Mouse (Mus musculus): ENCODE measurements at regions not wholly inside any gene's neighbourhood (a gene's known extent, or its start where the extent isn't known, plus 50 kb on each side); places are given as distances from the start of the nearest gene placed in this dataset.

DNA sequence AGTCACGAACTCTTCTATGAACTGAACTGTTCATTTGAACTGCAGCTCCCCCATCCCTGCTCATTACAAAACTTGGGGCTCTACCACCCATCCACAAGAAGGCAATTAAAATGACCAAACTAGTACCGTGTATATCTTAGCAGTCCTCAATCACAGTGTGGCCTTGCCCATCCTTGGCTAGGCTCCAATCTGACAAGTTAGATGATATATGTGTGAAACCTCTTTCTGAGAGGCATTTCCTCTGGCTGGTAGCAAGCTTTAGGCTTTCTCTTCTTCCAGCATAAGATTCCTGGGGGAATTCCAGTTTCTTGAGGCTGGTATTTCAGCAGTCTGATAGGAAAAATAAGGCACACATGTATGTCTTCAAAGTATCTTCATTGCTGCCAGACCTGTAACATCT is 88.8 kb upstream of the Hnrnpa3 start:
- no peak for DNase-seq
- Histone ChIP-seq H3K4me3 (ENCODE audit: control insufficient read depth, insufficient read depth, low read length) (no peak overlapping the region), H3K36me3 (ENCODE audit: control insufficient read depth, insufficient read depth, low read length) (no peaks in the 10 kb centered on the region), H3K4me1 (replicated peaks; ENCODE audit: control insufficient read depth, insufficient read depth, low read length) (no peaks in the 10 kb centered on the region), H3K27ac (ENCODE audit: control insufficient read depth, insufficient read depth, low read length) (no peak overlapping the region), H3K27me3 (ENCODE audit: control insufficient read depth, insufficient read depth, low read length) (no peaks in the 10 kb centered on the region)
- no peak for TF ChIP-seq CTCF (IDR thresholded peaks at IDR 0.05; ENCODE audit: borderline replicate concordance, control insufficient read depth, extremely low read depth, insufficient read depth, low read length, poor library complexity)
- TF ChIP-seq POLR2A (IDR thresholded peaks at IDR 0.05; ENCODE audit: control insufficient read depth, extremely low read depth, insufficient read depth, low read length, poor library complexity): no peak
- WGBS: 66% methylated on average over 2 of the region's 2 CpGs

DNA sequence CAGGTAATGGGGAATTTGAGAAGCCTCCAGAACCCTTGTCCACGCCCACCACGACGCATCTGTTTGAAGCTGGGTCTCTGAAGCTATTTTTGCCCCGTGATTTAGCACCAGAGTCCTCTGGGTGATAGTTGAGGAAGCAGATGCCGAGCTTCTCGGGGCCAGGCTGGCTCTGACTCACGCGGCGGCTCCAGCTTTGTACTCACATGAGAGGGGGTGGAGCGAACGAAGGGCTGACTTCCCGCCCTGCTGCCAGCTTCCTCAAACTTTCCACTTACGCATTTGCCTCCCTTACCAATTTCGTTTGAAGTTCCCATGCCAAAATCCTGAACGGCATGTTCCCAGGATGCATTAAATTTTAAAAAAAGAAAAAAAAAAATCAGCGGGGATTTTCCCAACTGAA is 74.1 kb upstream of the Hnrnpa3 start:
- TF ChIP-seq CTCF (IDR thresholded peaks at IDR 0.05; ENCODE audit: borderline replicate concordance, control insufficient read depth, extremely low read depth, insufficient read depth, low read length, poor library complexity): no peak
- TF ChIP-seq POLR2A (IDR thresholded peaks at IDR 0.05; ENCODE audit: control insufficient read depth, extremely low read depth, insufficient read depth, low read length, poor library complexity): no peak

DNA sequence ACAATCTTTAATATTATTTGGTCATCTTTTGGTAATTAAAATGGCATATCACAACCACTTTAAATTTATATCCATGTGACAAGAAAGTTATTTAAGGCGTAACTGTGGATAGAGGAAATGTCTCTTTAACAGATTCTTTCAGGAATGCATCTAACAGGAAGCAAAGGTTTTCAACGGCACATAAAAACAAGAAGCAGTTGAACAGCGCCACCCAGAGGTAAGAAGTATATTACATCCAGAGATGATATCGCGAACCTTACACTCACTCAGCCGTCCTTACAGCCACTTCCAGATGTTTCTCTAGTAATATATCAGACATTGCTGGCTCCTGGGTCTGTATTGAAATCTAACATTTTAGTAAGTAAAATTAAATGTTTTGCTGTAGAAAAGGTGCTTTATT is 70.5 kb upstream of the Hnrnpa3 start:
- H3K27me3 ChIP-seq (ENCODE audit: control insufficient read depth, insufficient read depth, low read length): no peaks in the 10 kb centered on the region
- peaks cover 6% of the 10 kb centered on the region for H3K4me1 ChIP-seq (replicated peaks; ENCODE audit: control insufficient read depth, insufficient read depth, low read length)
- 1% methylated on average over 6 of the region's 6 CpGs for WGBS
- TF ChIP-seq CTCF (IDR thresholded peaks at IDR 0.05; ENCODE audit: borderline replicate concordance, control insufficient read depth, extremely low read depth, insufficient read depth, low read length, poor library complexity) (no peak), POLR2A (IDR thresholded peaks at IDR 0.05; ENCODE audit: control insufficient read depth, extremely low read depth, insufficient read depth, low read length, poor library complexity) (no peak)
- no peak overlapping the region for H3K27ac ChIP-seq (ENCODE audit: control insufficient read depth, insufficient read depth, low read length)
- DNase-seq: peak; percentile 72
- no peaks in the 10 kb centered on the region for H3K36me3 ChIP-seq (ENCODE audit: control insufficient read depth, insufficient read depth, low read length)
- H3K4me3 ChIP-seq (ENCODE audit: control insufficient read depth, insufficient read depth, low read length): no peak overlapping the region

More for the DNA sequence above, 74.1 kb upstream of the Hnrnpa3 start:
- Histone ChIP-seq H3K36me3 (ENCODE audit: control insufficient read depth, insufficient read depth, low read length) (no peaks in the 10 kb centered on the region), H3K4me3 (ENCODE audit: control insufficient read depth, insufficient read depth, low read length) (peak overlapping the region; percentile 28), H3K27ac (ENCODE audit: control insufficient read depth, insufficient read depth, low read length) (no peak overlapping the region), H3K27me3 (ENCODE audit: control insufficient read depth, insufficient read depth, low read length) (no peaks in the 10 kb centered on the region), H3K4me1 (replicated peaks; ENCODE audit: control insufficient read depth, insufficient read depth, low read length) (peaks cover 4% of the 10 kb centered on the region)
- DNase-seq: peak; percentile 80
- WGBS: under 1% methylated on average over 16 of the region's 16 CpGs

DNA sequence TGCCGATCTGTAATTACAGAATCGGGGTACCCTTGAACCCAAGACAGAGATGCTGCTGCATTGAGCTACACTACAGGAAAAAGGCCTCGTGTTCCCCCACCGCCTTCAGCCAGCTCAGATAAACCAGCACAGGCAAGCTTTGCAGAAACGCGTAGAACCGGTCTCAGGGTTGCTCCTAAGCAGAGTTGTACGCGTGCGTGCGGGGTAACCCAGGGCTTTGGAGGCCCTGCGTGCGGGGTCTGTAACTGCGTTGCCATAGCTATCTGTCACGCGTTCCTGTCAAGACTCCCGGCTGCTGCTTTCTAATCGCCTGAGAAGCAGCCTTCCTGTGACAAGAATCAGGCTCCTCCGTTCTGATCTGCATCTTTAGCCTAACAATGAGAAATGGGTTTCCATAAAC is 69.6 kb upstream of the Hnrnpa3 start:
- Histone ChIP-seq H3K27ac (ENCODE audit: control insufficient read depth, insufficient read depth, low read length) (no peak overlapping the region), H3K27me3 (ENCODE audit: control insufficient read depth, insufficient read depth, low read length) (no peaks in the 10 kb centered on the region), H3K4me3 (ENCODE audit: control insufficient read depth, insufficient read depth, low read length) (no peak overlapping the region), H3K36me3 (ENCODE audit: control insufficient read depth, insufficient read depth, low read length) (no peaks in the 10 kb centered on the region), H3K4me1 (replicated peaks; ENCODE audit: control insufficient read depth, insufficient read depth, low read length) (peaks cover 6% of the 10 kb centered on the region)
- DNase-seq: peak; percentile 30
- WGBS: 15% methylated on average over 19 of the region's 19 CpGs
- no peak for TF ChIP-seq CTCF (IDR thresholded peaks at IDR 0.05; ENCODE audit: borderline replicate concordance, control insufficient read depth, extremely low read depth, insufficient read depth, low read length, poor library complexity)
- TF ChIP-seq POLR2A (IDR thresholded peaks at IDR 0.05; ENCODE audit: control insufficient read depth, extremely low read depth, insufficient read depth, low read length, poor library complexity): no peak

DNA sequence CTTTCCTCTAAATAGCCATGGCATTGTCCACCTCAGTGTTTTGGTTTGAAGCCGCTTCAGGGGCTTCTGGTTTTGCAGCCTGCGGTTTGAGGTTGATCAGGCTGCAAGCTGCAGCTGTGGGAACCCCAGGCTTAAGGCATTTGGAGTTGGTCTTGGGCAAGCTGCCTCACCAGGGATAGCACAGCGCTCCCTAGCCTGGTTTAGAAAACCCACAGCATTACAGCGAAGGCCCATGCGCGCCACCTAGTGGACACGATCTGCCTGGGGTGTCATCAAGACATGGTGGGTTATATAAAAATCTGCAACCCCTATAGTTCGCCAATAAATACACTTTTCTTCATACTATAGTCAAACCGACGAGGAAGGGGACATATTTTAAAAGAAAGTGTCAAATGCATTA is 68.9 kb upstream of the Hnrnpa3 start:
- 4% methylated on average over 10 of the region's 10 CpGs for WGBS
- Histone ChIP-seq H3K4me1 (replicated peaks; ENCODE audit: control insufficient read depth, insufficient read depth, low read length) (peaks cover 6% of the 10 kb centered on the region), H3K27me3 (ENCODE audit: control insufficient read depth, insufficient read depth, low read length) (no peaks in the 10 kb centered on the region), H3K4me3 (ENCODE audit: control insufficient read depth, insufficient read depth, low read length) (no peak overlapping the region), H3K36me3 (ENCODE audit: control insufficient read depth, insufficient read depth, low read length) (no peaks in the 10 kb centered on the region), H3K27ac (ENCODE audit: control insufficient read depth, insufficient read depth, low read length) (no peak overlapping the region)
- DNase-seq: peak; percentile 90
- no peak for TF ChIP-seq POLR2A (IDR thresholded peaks at IDR 0.05; ENCODE audit: control insufficient read depth, extremely low read depth, insufficient read depth, low read length, poor library complexity)
- TF ChIP-seq CTCF (IDR thresholded peaks at IDR 0.05; ENCODE audit: borderline replicate concordance, control insufficient read depth, extremely low read depth, insufficient read depth, low read length, poor library complexity): peak; percentile 86

DNA sequence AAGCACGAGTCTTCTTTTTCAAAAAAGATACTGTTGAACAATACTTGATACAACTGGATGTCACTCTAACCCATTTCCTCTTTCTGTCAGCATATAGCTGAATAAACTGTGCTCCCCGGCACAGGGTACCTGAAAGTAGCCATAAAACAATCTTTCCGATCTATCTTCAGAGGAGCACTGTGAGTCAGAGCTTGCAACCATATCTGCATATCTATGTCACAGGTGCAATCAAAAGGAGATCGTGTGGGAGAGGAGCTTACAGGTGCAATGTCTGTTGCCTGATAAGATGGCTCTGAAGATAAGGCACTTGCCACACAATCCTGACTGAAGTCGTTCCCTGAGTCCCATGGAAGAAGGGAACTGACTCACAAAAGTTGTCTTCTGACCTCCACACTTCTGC is 58.5 kb upstream of the Hnrnpa3 start:
- DNase-seq: peak; percentile 26
- WGBS: 8% methylated on average over 5 of the region's 5 CpGs
- no peak overlapping the region for H3K4me3 ChIP-seq (ENCODE audit: control insufficient read depth, insufficient read depth, low read length)
- peaks cover 26% of the 10 kb centered on the region for H3K4me1 ChIP-seq (replicated peaks; ENCODE audit: control insufficient read depth, insufficient read depth, low read length)
- TF ChIP-seq CTCF (IDR thresholded peaks at IDR 0.05; ENCODE audit: borderline replicate concordance, control insufficient read depth, extremely low read depth, insufficient read depth, low read length, poor library complexity) (no peak), POLR2A (IDR thresholded peaks at IDR 0.05; ENCODE audit: control insufficient read depth, extremely low read depth, insufficient read depth, low read length, poor library complexity) (no peak)
- H3K27me3 ChIP-seq (ENCODE audit: control insufficient read depth, insufficient read depth, low read length): no peaks in the 10 kb centered on the region
- H3K27ac ChIP-seq (ENCODE audit: control insufficient read depth, insufficient read depth, low read length): peak overlapping the region; percentile 94
- no peaks in the 10 kb centered on the region for H3K36me3 ChIP-seq (ENCODE audit: control insufficient read depth, insufficient read depth, low read length)
